Mouse (Mus musculus): Measurements from ENCODE around the gene Med12. TPM values are rescaled to one million over a fixed set of nuclear protein-coding genes. Genes with fewer than 3 reads are reported as not detected.

The Med12 gene
- total RNA-seq, 1 experiment from 2014 or later = 41.4 TPM

Other genes with a start within 250 kb of the Med12 start
- not detected in 2 replicates for gene Tex11, start 214.4 kb upstream of the Med12 start, total RNA-seq (2021)
- 0.48 and 0.64 TPM in 2 replicates for gene Slc7a3, start 188.0 kb upstream of the Med12 start, total RNA-seq (2021)
- gene Snx12, start 51.5 kb upstream of the Med12 start, total RNA-seq (2021) = 41.6 and 44.9 TPM in 2 replicates
- 36.0 and 39.1 TPM in 2 replicates for gene Foxo4, start 19.5 kb upstream of the Med12 start, total RNA-seq (2021)
- 1.1 TPM in 1 of 2 replicates, not detected in the other for gene Gm614, start 10.0 kb upstream of the Med12 start, total RNA-seq (2021)
- gene Il2rg, start 5.8 kb upstream of the Med12 start, total RNA-seq (2021) = 11.7 and 37.9 TPM in 2 replicates
- gene Gm20489, start 5.0 kb upstream of the Med12 start, total RNA-seq (2021) = not detected in 2 replicates
- 10.6 and 15.0 TPM in 2 replicates for gene Nlgn3, start 25.1 kb downstream of the Med12 start, total RNA-seq (2021)
- 2.7 and 72.8 TPM in 2 replicates for gene Gjb1, start 102.3 kb downstream of the Med12 start, total RNA-seq (2021)
- 63.6 and 69.8 TPM in 2 replicates for gene Zmym3, start 146.8 kb downstream of the Med12 start, total RNA-seq (2021)
- 218 and 232 TPM in 2 replicates for gene Nono, start 155.3 kb downstream of the Med12 start, total RNA-seq (2021)
- 0.41 and 1.0 TPM in 2 replicates for gene Itgb1bp2, start 175.1 kb downstream of the Med12 start, total RNA-seq (2021)

Measured in adrenal gland, postnatal 14 days (tissue).